Mouse (Mus musculus) retina, postnatal 7 days (tissue): ENCODE data around the gene Adcy5.

Experiments used
- DNase-seq: peaks from one replicate; pipeline ENCODE4 v3.0.0-alpha.2; 2012; ENCODE audit warnings: low read depth, low spot score

The Adcy5 gene

DNA sequence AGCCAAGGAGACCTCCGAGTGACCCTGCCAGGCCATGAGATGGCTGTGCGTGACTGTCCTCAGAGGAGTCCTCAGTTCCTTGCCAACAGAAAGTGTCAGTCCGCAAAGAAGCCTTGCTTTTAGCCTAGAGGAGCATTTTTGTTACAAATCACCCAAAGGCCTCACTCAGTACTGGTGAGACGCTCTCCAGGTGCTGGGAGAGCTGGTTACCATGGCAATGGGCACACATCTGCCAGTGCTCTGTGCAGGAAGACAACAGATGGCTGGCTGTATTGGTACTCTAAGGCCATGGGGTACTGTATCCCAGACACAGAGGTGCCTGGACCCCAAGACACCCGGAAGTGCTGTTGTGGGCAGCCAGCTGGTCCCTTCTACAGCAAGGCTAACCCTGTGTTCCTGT, 51.0 kb downstream of the Adcy5 start:
- no peak for DNase-seq

DNA sequence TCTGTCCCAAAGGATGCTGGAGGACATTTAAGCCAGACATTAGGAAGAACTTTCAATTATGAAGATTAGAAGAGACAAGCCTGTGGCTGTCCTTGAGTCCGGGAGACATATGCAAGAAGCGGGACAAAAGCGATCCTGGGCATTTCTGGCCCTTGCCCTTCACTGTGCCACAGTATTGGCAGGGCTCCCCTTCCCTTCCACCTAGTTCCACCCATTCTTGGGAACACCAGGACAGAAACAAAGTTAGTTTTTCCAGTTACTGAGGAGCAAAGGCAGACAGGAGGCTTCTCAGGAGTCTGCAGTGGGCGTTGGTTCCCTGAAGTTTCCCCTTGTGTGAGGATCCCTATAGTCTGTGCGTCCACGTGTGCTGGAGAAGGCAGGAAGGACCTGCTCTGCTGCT, 51.7 kb downstream of the Adcy5 start:
- DNase-seq = no peak

DNA sequence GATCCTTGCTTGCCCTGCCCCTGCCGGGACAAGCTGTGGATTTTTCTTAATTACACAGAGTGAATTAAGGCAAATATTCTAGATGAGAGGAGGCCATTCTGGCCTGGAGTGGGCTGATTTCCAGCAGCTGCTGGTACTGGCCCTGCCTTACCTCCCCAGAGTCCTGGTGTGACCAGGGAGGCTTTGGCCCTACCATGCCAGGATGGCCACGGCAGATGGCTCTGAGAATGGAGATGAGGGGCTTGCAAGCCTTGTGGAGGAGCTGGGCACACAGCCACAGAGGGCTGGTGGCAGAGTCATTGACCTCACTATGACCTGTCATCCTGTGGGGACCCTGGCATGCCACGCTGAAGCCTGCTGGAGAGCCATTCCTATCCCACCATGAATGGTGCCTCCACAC, 54.1 kb downstream of the Adcy5 start:
- DNase-seq = no peak

DNA sequence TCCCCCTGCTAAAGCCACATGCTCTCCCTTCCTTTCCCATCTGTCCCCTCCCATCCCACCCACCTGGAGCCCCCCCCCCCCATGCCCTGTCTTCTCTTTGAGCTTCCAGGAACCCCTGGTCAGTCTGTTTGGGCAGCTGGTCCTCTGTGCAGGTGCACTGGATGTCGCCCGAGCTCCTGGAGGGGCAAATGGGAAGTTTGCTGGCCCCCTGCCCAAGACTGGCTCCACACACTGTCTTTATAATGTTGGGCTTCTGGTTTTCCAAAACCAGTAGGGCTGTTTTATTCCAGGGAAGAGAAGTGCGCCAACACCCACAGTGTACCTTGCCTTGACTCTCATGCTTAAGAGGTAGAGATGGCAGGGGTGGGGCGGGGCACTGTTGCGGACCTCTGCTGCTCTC, 55.1 kb downstream of the Adcy5 start:
- no peak for DNase-seq

DNA sequence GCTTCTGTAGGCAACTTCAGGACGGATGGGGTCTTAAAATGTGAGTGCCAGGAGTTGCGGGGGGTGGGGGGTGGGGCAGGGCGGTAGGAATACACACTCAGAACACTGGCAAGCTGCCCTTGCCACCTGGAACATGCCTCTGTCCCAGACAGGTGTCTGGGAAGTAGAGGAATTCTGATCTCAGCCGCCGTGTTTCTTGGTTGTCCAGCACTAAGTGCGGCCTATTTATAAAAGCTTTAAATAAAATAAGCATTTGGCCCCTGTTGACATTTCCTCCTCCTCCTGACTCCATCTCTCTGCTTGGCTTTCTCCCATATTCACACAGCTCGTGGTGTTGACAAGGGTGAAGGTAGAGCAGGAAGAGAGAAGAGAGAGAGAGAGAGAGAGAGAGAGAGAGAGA, 60.4 kb downstream of the Adcy5 start:
- DNase-seq = no peak

DNA sequence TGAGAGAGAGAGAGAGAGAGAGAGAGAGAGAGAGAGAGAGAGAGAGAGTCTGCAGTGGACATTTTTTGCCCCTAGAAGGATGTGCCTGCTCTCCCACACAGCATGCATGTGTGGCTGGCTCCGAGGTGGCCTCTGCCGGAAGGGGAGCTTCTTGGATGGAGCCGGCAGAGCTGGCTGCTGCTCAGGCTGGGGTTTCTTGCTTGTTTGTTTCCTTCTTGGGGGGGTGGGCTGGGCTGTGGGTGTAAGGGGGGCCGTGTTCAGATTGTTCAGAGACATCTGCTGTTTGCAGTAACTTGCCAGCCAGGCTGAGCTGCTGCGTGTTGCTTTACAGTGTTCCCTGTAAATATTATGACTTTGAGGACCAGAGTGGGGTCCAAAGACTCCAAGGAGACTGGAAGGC, 60.8 kb downstream of the Adcy5 start:
- DNase-seq = no peak

DNA sequence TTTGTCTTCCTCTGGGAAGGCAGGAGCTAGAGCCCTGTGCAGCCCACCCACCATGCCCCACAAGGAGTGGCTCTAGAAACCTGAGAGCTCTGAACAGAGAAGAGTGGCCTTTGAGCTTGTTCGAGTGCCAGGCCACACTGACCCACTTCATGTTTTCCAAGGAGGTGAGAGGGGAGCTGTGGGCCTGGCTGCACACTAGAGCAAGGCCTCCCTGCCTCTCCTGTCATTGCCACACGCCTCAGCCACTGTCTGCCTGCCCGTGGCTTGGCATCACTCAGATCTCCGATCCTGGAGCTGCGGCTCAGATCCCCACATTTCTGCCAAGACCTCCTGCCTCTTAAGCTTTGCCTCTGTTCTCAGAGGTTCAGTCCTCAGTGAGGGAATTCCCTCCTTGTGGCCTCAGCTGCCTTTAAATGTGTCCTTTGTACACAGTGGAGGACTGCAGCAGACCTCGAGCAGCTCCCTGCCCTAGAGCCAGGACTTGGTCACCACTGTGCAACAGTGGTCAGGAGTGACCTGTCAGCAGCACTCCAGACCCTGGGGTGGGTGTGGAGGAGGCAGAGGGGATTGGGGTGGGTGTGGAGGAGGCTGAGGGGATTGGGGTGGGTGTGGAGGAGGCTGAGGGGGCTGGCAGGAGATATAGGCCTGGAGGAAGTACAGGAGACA, 62.3 kb downstream of the Adcy5 start:
- no peak for DNase-seq

DNA sequence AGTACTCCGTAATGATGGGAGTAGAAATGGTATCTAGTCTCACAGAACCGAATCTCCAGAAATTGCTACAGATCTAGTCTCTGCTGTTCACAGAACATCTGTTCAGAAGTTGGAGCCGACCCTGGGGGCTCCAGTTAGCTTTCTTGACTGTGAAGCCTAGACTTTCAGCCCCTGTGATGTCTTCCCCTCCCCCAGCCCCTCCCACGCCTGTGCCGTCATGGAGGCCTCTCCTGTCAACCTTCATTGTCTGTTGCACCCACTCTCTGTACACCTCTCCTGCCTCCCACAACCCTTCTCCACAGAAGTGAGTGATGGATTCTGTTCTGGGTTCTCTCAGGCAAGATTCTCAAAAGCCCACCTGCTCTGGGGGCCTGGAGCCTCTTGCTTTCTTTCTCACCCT, 65.7 kb downstream of the Adcy5 start:
- no peak for DNase-seq

DNA sequence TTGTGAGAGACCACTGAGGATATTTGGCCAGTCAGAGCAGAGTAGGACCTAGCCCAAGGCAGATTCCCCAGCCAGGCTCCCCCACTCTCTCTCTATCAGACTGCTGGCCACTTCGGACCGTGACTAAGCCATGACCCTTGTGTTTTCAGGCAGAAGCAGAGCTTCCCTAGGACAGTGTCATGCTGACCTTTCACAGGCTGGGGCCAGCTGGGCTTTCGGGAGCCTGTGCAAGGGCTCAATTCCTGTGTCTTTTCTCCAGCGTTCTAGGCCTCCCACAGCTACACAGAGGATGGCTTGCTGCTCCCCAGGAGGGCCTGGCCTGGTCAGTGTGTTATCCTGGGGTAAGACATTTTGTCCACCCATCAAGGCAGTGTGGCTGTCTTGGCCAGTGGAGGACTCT, 66.9 kb downstream of the Adcy5 start:
- DNase-seq = no peak

DNA sequence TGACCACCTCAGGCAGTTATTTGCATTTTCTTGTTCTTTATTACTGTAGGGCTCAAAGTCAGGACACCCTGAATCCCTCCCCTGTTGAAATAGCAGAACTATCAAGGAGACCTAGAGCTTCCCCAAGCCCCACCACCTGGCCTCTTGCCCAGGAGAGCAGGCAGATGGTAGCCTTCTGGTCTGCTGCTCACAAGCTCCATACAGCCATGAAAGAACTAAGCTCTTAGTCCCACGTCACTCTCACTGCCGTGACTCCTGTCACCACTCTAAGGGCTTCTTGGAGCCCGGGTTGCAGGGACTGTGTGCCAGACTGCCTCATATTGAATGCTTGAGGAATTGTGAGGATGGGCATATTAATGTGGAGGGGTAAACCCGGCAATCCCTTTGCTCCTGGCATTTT, 69.3 kb downstream of the Adcy5 start:
- DNase-seq = peak; percentile 23

DNA sequence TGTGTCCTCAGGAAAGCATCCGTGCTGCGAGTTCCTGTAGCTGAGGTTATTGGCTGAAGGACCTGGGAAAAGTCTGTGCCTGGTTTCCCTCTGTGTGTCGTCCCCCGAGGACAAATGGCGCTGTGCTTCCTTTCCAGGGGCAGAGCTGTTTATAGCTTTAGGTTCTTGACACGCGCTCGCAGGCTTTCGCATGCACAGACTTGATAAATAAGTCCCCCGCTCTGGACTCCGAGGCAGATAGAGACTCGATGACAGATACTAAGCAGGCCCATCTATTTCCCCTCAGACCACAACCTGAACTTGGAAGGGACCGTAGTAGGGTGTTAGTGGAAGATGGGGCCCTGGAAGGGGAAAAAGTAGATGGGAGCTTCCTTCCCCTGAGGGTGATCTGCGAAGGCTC, 70.0 kb downstream of the Adcy5 start:
- DNase-seq = no peak

DNA sequence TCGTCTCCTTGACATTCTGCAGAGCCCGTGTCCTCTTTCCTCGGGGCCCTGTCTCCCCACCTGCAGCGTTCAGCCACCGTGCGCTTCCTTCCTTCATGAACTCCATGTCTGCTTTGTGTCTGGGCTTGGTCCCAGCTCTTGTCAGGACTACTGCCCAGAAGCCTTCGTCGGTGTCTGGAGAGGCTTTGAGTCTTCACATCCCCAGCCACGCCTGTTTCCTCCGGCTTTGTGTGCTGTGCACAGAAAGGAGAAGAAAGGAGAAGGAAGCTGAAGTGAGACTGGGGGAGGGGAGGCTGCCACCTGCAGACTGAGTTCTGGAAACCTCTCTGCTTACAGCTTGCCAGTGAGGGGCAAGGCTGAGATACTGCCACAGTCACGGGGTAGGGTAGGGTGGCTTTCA, 74.9 kb downstream of the Adcy5 start:
- DNase-seq = no peak

DNA sequence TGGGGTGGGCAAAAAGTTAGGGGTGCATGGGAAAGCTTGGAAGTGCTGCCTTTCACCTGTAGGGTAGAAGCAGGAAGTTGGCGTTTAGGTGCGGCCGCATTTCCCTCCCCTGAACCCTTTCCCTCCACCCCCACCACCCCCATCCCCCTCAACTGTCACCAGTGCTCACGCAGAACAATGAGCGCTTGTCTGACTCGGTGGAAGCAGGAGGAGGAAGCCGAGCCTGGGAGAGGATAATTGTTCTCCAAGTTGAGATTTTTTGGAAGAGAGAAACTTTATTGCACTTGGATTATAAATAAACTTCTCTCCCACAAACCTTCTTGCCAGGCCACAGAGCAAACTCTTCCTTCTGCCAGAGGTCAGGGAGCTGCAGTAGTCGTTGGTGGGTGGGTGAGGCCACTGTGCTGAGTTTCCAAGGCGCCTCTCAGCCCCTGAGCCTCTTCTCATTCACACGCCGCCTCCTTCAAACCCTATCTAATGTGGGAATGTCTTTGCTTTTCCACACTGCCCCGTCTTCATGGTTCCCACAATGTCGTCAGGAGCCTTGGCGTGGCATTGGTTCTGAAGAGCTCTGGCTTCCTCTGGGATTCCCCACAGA, 77.6 kb downstream of the Adcy5 start:
- no peak for DNase-seq

DNA sequence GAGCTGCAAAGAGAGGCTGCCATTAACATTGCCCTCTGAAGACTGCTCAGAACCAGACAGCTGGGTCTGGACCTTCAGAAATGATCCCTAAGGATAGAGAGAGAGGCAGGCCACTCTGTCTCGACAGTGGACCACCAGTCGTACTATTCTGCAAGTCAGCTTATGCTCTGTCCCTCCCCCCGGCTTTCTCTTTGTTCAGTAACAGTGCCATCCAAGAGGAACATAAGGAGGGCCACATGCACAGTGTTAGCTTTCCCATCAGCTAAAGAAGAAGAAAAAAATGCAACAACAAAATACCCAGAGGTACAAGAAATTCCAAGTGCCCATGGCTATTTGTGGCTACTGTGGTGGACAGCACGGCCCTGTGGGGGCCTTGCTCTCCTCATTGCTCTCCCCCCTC, 78.7 kb downstream of the Adcy5 start:
- DNase-seq = no peak

DNA sequence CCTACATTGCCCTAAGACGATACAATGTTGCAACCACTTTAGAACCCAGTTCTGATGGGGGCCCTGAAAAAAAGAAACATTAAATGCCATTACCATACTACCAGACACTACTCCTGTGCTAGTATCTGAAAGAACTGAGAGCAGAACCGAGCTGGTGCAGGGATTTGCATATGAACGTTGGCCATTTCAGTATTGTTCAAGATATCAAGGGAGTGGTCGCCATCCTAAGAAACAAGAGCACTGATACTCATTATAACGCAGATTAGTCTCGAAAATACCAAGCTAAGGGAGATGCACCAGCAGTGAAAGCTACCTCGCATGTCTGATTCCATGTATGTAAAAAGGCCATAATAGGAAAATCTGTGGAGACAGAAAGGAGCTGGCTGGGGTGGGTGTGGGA, 82.4 kb downstream of the Adcy5 start:
- DNase-seq = no peak

DNA sequence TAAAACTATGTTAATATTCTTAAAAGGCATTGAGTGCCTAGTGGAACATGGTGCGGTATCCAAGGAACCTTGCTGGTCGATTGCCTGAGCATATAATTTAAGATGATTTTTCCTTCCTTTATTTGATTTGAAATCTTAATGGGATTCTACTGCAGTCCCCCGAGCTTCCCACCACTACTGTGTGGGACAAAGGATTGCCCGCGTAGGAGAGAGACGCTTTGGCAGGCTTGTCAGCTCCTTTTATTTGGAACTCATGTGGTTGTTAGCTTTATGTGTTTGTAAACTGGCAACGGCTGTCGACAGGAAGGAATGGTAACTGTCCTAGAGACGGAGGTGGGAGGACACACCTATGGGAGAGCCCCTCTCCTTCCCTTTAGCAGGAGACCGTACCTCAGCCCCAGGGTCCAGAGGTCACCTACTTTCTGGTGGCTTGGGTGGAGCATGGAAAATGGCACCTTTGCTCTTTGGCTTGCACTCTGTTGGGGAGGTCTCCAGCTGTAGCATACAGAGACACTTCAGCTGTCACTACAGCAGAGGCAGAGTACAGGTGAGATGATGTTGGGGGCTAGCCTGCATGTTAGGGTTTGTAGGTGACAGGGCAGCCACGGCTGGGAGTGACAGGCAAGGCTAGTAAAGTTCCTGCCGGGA, 84.8 kb downstream of the Adcy5 start:
- no peak for DNase-seq

DNA sequence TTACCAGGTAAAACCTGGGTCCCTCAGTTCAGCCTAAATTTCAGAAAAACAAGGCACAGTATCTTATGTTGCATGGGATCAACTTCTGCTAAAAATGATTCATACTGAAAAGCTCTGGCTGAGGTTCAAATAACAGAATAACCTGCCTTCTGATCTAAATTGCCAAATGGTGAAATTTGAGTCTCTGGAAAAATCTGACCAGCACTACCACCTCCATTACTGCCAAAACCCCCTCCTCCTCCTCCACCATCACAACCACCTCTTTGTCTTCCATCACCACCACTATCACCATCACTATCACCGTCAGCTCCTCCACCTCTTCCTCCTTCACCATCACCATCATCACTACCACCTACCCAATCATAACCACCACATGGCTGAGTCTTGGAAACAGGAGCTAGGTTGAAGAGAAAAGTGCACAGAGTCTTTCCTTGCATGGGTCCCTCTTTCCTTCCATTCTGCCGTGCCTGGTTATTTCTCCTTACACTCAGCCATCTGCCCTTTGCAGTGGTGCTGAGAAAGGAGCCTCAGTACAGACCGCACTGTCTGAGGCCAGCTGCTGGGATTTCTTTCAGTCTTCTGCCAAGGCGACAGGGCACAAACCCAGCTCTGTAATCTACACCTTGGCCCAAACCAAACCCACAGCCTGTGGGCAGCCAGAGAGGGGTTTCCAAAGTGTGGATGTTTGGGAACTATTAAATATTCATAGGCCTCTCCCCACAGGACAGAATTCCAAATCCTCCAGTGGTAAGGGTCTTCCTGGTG, 85.5 kb downstream of the Adcy5 start:
- no peak for DNase-seq

DNA sequence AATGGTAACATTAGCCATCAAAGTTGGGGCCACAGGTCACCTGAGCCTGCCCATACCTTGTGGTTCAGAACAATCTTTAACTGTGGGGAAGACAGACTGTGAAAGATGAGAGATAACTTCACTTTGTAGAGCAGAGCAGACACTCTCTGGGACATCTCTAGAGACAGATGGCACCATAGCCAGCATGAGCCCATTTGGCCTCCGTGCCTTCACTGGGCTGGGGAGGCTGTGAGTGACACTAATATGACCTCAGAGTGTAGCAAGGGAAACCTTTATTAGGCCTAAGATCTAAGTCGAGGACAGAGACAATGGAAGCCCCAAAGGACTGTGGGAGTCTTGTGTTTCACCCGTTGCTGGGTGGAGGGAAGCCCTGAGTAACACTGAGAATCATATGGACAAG, 92.7 kb downstream of the Adcy5 start:
- DNase-seq = no peak

DNA sequence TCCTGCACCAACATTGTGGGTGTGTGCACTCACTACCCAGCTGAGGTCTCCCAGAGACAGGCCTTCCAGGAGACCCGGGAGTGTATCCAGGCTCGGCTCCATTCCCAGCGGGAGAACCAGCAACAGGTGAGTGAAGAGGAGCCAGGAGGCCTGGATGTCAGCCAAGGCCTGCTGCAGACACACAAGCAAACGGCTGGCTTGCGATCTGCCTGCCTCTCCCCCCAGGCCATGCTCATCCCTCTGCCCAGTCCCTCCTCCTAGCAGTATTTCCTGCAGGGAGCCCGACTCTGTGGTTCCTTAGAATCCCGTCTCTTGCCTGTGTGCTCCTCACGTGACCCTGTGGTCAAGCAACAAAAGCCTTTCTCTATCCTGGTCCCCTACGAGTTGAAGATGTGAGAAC, 94.1 kb downstream of the Adcy5 start:
- no peak for DNase-seq

DNA sequence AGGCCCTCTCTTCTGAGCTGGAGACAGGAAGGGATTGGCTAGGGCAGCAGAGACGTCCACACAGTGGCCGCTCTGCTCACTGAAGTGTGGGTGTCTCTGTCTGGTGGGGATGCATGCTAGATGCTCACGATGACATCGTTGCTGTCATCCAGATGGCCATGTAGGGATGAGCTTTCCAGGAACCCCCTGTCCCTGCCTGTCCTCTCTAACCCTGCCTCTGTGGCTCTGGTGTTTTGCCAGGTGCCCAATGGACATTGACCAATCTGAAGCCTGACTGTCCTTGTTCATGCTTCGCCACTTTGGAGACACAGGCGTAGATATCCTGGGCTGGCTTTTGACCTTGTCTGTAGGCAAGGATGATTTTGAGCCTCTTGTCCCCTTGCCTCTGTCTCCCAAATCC, 95.1 kb downstream of the Adcy5 start:
- no peak for DNase-seq

DNA sequence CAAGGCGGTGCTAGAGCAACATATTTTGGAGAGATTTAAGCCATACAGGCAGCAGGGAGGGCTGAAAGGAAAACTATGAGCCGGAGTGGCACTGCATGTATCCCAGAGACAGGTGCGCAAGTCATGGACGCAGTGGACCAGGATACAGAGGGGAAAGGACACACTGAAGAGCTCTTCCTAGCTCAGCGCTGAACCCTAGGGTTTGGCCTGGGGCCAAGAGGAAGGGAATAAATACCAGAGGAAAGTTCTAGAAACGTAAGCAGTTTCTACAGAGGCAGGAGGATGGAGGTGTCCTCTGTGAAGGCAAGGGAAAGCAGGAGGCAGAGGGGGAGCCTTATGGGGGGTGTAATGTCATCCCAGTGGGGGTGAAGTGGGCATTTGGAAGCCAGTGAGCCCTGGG, 97.0 kb downstream of the Adcy5 start:
- no peak for DNase-seq

DNA sequence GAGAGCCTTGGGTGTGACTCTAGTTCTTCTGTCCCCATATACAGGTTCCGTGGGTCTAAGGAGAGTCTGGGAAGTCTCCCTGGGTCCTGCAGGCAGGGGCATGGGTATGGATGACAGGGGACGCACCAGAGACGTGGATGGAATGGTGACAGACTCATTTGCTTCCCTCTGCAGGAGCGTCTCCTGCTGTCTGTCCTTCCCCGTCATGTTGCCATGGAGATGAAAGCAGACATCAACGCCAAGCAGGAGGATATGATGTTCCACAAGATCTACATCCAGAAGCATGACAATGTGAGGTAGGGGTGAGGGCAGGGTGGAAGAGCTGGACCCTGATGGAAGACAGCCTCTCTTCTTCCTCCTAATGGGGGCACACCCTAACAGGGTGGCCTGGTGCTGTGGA, 98.3 kb downstream of the Adcy5 start:
- no peak for DNase-seq

DNA sequence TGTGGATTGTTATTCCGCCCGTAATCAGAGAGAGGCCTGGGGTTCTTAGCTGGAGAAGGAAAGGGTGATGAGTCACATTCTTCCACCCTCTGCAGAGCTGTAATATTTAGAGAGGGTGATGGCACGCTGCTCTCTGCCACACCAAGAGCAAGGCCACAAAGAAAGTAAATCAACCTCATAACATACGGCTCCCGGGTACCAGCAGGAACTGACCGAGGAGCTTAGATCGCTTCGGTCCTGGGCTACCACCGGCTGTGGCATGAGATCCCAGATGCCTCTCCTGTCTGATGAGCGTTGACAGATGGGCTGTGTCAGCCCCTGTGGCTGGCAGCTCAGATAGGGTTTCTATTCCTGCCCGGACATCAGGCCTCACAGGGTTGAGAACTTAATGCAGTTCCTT, 101.3 kb downstream of the Adcy5 start:
- DNase-seq = no peak
